Mouse (Mus musculus) kidney, embryonic 15.5 days (tissue): ENCODE data around the gene Uba52. TPM values are rescaled to one million over a fixed set of nuclear protein-coding genes. Genes with fewer than 3 reads are reported as not detected.

ENCODE experiments used
- ATAC-seq: fragments of 200-750 bp; cut with Nextera tagmentation; replicated peaks from 2 replicates; pipeline ENCODE4 v1.8.0; 2017; ENCODE audit warnings: moderate TSS enrichment; ENCODE audit not compliant: low FRiP score
- H3K27ac ChIP-seq: fragments of 300-500 bp; sonication (generic); 2 replicates; pipeline ENCODE4 v1.5.1; 2015; ENCODE audit warnings: mild to moderate bottlenecking, inconsistent platforms
- H3K27me3 ChIP-seq: fragments of 300-500 bp; sonication (generic); 2 replicates; pipeline ENCODE4 v1.6.1; 2015; ENCODE audit warnings: inconsistent platforms
- H3K36me3 ChIP-seq: fragments of 300-500 bp; sonication (generic); 2 replicates; pipeline ENCODE4 v1.6.1; 2015; ENCODE audit warnings: inconsistent platforms
- H3K4me1 ChIP-seq: fragments of 300-500 bp; sonication (generic); 2 replicates; pipeline ENCODE4 v1.6.1; 2015; ENCODE audit warnings: inconsistent platforms
- H3K4me2 ChIP-seq: fragments of 300-500 bp; sonication (generic); 2 replicates; pipeline ENCODE4 v1.6.1; 2015; ENCODE audit warnings: moderate library complexity, mild to moderate bottlenecking, inconsistent platforms
- H3K4me3 ChIP-seq: fragments of 300-500 bp; sonication (generic); replicated peaks from 2 replicates; pipeline ENCODE4 v1.5.1; 2015; ENCODE audit warnings: mild to moderate bottlenecking, inconsistent platforms
- H3K9ac ChIP-seq: fragments of 300-500 bp; sonication (generic); 2 replicates; pipeline ENCODE4 v1.6.1; 2015; ENCODE audit warnings: mild to moderate bottlenecking, inconsistent platforms
- H3K9me3 ChIP-seq: fragments of 300-500 bp; sonication (generic); replicated peaks from 2 replicates; pipeline ENCODE4 v1.6.1; 2016; ENCODE audit warnings: inconsistent platforms
- WGBS: fragments of 180-500 bp; shearing (Covaris S2); methylation state at CpG from one replicate; pipeline ENCODE4 v1.1.7; 2015; ENCODE audit warnings: mixed read lengths; 5-methylcytosine and 5-hydroxymethylcytosine counted together
- polyA plus RNA-seq: library from polyadenylated mRNA; unstranded; fragments of >200 nt; fragmentation: Nextera tagmentation; extraction: Ambion mirVana; gene quantifications from 2 replicates; pipeline ENCODE4 v1.2.1, GENCODE M21; 2015

Gene Uba52
- polyA plus RNA-seq, 1 experiment from 2014 or later, result 954 TPM

GRCm38 (mm10) chr8:70469295-70469916 lies 41.2 kb downstream of the Uba52 start:
- ATAC-seq, result no peak

GRCm38 (mm10) chr8:70468733-70469132 lies 41.9 kb downstream of the Uba52 start:
- 0 out of 2 replicates have a peak, but pooled peaks cover 9% of the 10 kb centered on the region for H3K36me3 ChIP-seq
- ATAC-seq, result no peak
- H3K9ac ChIP-seq, result no peak overlapping the region
- peaks cover 30% of the 10 kb centered on the region for H3K4me1 ChIP-seq
- no peaks in the 10 kb centered on the region for H3K27me3 ChIP-seq
- WGBS, result 83% methylated on average over 4 of the region's 4 CpGs
- H3K27ac ChIP-seq, result no peak overlapping the region
- H3K9me3 ChIP-seq, result no peaks in the 10 kb centered on the region
- no peak overlapping the region for H3K4me3 ChIP-seq
- no peak overlapping the region for H3K4me2 ChIP-seq

More at GRCm38 (mm10) chr8:70469295-70469916, 41.2 kb downstream of the Uba52 start:
- H3K27ac ChIP-seq, result no peak overlapping the region
- peaks cover 30% of the 10 kb centered on the region for H3K4me1 ChIP-seq
- no peak overlapping the region for H3K4me2 ChIP-seq
- 52% methylated on average over 10 of the region's 10 CpGs for WGBS
- no peaks in the 10 kb centered on the region for H3K27me3 ChIP-seq
- 0 out of 2 replicates have a peak, but pooled peaks cover 9% of the 10 kb centered on the region for H3K36me3 ChIP-seq
- H3K9ac ChIP-seq, result no peak overlapping the region
- H3K4me3 ChIP-seq, result no peak overlapping the region
- no peaks in the 10 kb centered on the region for H3K9me3 ChIP-seq

- Histone ChIP-seq H3K27ac (no peak overlapping the region), H3K4me2 (no peak overlapping the region), H3K27me3 (no peaks in the 10 kb centered on the region), H3K4me3 (no peak overlapping the region), H3K36me3 (0 out of 2 replicates have a peak, but pooled peaks cover 9% of the 10 kb centered on the region), H3K9ac (no peak overlapping the region), H3K9me3 (no peaks in the 10 kb centered on the region), H3K4me1 (peaks cover 30% of the 10 kb centered on the region)
- WGBS, result 44% methylated on average over 1 of the region's 1 CpGs
- ATAC-seq, result no peak
These were observed 42.7 kb downstream of the Uba52 start for GRCm38 (mm10) chr8:70467907-70468306.

GRCm38 (mm10) chr8:70467229-70467725 lies 43.3 kb downstream of the Uba52 start:
- no peaks in the 10 kb centered on the region for H3K9me3 ChIP-seq
- ATAC-seq, result no peak
- no peak overlapping the region for H3K27ac ChIP-seq
- H3K4me3 ChIP-seq, result no peak overlapping the region
- WGBS, result 49% methylated on average over 5 of the region's 5 CpGs
- H3K27me3 ChIP-seq, result no peaks in the 10 kb centered on the region
- H3K9ac ChIP-seq, result no peak overlapping the region
- peaks cover 30% of the 10 kb centered on the region for H3K4me1 ChIP-seq
- no peak overlapping the region for H3K4me2 ChIP-seq
- H3K36me3 ChIP-seq, result 0 out of 2 replicates have a peak, but pooled peaks cover 9% of the 10 kb centered on the region

- Histone ChIP-seq H3K9me3 (no peaks in the 10 kb centered on the region), H3K4me1 (peaks cover 30% of the 10 kb centered on the region), H3K36me3 (0 out of 2 replicates have a peak, but pooled peaks cover 9% of the 10 kb centered on the region), H3K4me2 (no peak overlapping the region), H3K27me3 (no peaks in the 10 kb centered on the region), H3K27ac (no peak overlapping the region), H3K9ac (no peak overlapping the region), H3K4me3 (no peak overlapping the region)
- no peak for ATAC-seq
- 50% methylated on average over 11 of the region's 11 CpGs for WGBS
These were observed 43.8 kb downstream of the Uba52 start for GRCm38 (mm10) chr8:70466771-70467170.

GRCm38 (mm10) chr8:70466305-70466704 lies 44.3 kb downstream of the Uba52 start:
- no peak for ATAC-seq
- Histone ChIP-seq H3K4me1 (peaks cover 30% of the 10 kb centered on the region), H3K4me2 (no peak overlapping the region), H3K36me3 (0 out of 2 replicates have a peak, but pooled peaks cover 9% of the 10 kb centered on the region), H3K9ac (no peak overlapping the region), H3K27ac (no peak overlapping the region), H3K27me3 (no peaks in the 10 kb centered on the region), H3K9me3 (no peaks in the 10 kb centered on the region), H3K4me3 (no peak overlapping the region)
- 80% methylated on average over 4 of the region's 4 CpGs for WGBS

- H3K4me3 ChIP-seq, result no peak overlapping the region
- 0 out of 2 replicates have a peak, but pooled peaks cover 9% of the 10 kb centered on the region for H3K36me3 ChIP-seq
- H3K27ac ChIP-seq, result no peak overlapping the region
- no peaks in the 10 kb centered on the region for H3K27me3 ChIP-seq
- no peak overlapping the region for H3K9ac ChIP-seq
- H3K4me2 ChIP-seq, result no peak overlapping the region
- ATAC-seq, result no peak
- peaks cover 30% of the 10 kb centered on the region for H3K4me1 ChIP-seq
- no peaks in the 10 kb centered on the region for H3K9me3 ChIP-seq
- WGBS, result 96% methylated on average over 4 of the region's 4 CpGs
These were observed 44.9 kb downstream of the Uba52 start for GRCm38 (mm10) chr8:70465701-70466100.

- Histone ChIP-seq H3K27me3 (no peaks in the 10 kb centered on the region), H3K4me1 (peaks cover 22% of the 10 kb centered on the region), H3K4me2 (no peak overlapping the region), H3K9ac (no peak overlapping the region), H3K36me3 (0 out of 2 replicates have a peak, but pooled peaks cover 7% of the 10 kb centered on the region), H3K4me3 (no peak overlapping the region), H3K9me3 (no peaks in the 10 kb centered on the region), H3K27ac (no peak overlapping the region)
- WGBS, result 93% methylated on average over 6 of the region's 6 CpGs
- ATAC-seq, result no peak
These were observed 46.4 kb downstream of the Uba52 start for GRCm38 (mm10) chr8:70464162-70464561.

- Histone ChIP-seq H3K36me3 (0 out of 2 replicates have a peak, but pooled peaks cover 7% of the 10 kb centered on the region), H3K27ac (no peak overlapping the region), H3K9me3 (no peaks in the 10 kb centered on the region), H3K9ac (no peak overlapping the region), H3K4me1 (peaks cover 22% of the 10 kb centered on the region), H3K27me3 (no peaks in the 10 kb centered on the region), H3K4me2 (no peak overlapping the region), H3K4me3 (no peak overlapping the region)
- no peak for ATAC-seq
- 81% methylated on average over 4 of the region's 4 CpGs for WGBS
These were observed 47.3 kb downstream of the Uba52 start for GRCm38 (mm10) chr8:70463306-70463705.

- Histone ChIP-seq H3K4me3 (no peak overlapping the region), H3K9me3 (no peaks in the 10 kb centered on the region), H3K27ac (no peak overlapping the region), H3K27me3 (no peaks in the 10 kb centered on the region), H3K4me1 (peaks cover 16% of the 10 kb centered on the region), H3K4me2 (no peak overlapping the region), H3K36me3 (0 out of 2 replicates have a peak, but pooled peaks cover 7% of the 10 kb centered on the region), H3K9ac (no peak overlapping the region)
- 73% methylated on average over 8 of the region's 8 CpGs for WGBS
- ATAC-seq, result no peak
These were observed 48.1 kb downstream of the Uba52 start for GRCm38 (mm10) chr8:70462516-70462813.

GRCm38 (mm10) chr8:70461765-70462515 lies 48.7 kb downstream of the Uba52 start:
- H3K27me3 ChIP-seq, result no peaks in the 10 kb centered on the region
- no peak overlapping the region for H3K4me3 ChIP-seq
- 0 out of 2 replicates have a peak, but pooled peaks cover 7% of the 10 kb centered on the region for H3K36me3 ChIP-seq
- no peak overlapping the region for H3K9ac ChIP-seq
- H3K4me2 ChIP-seq, result no peak overlapping the region
- 85% methylated on average over 16 of the region's 16 CpGs for WGBS
- peaks cover 11% of the 10 kb centered on the region for H3K4me1 ChIP-seq
- H3K27ac ChIP-seq, result no peak overlapping the region
- no peak for ATAC-seq
- H3K9me3 ChIP-seq, result no peaks in the 10 kb centered on the region

GRCm38 (mm10) chr8:70460606-70461005 lies 50.0 kb downstream of the Uba52 start:
- 0 out of 2 replicates have a peak, but pooled peaks cover under 1% of the 10 kb centered on the region for H3K36me3 ChIP-seq
- H3K9ac ChIP-seq, result no peak overlapping the region
- ATAC-seq, result no peak
- H3K27ac ChIP-seq, result no peak overlapping the region
- H3K4me1 ChIP-seq, result no peaks in the 10 kb centered on the region
- H3K9me3 ChIP-seq, result no peaks in the 10 kb centered on the region
- 80% methylated on average over 9 of the region's 9 CpGs for WGBS
- H3K27me3 ChIP-seq, result no peaks in the 10 kb centered on the region
- no peak overlapping the region for H3K4me2 ChIP-seq
- no peak overlapping the region for H3K4me3 ChIP-seq
